ENCODE assay signal across 28 mouse cellular contexts in genomic region chr3:52802324-52802723, GRCm38 (mm10).
"Had no signal": no experiment of that assay in that cellular context is flagged by ENCODE, and none has a peak within 500 bp of the region (broad histone marks: within the 10 kb centered on the region; RNA-seq: fewer than 3 reads in every experiment).

No protein-coding gene starts in this region.

- H3K27ac ChIP-seq: embryonic facial prominence, embryonic 10.5 days; embryonic facial prominence, embryonic 12.5 days; embryonic facial prominence, embryonic 13.5 days; embryonic facial prominence, embryonic 15.5 days; forebrain, embryonic 10.5 days; forebrain, embryonic 12.5 days; forebrain, embryonic 13.5 days; forebrain, embryonic 15.5 days; gastrocnemius, adult 2 months; heart, adult 2 months had no signal

- H3K4me3 ChIP-seq: embryonic facial prominence, embryonic 10.5 days; embryonic facial prominence, embryonic 12.5 days; embryonic facial prominence, embryonic 13.5 days; embryonic facial prominence, embryonic 15.5 days; erythroblast, embryonic 14.5 days; forebrain, embryonic 10.5 days; forebrain, embryonic 12.5 days; forebrain, embryonic 13.5 days; forebrain, embryonic 15.5 days; gastrocnemius, adult 2 months; heart, adult 2 months had no signal

- ATAC-seq: forebrain, embryonic 13.5 days; forebrain, embryonic 14.5 days; forebrain, embryonic 15.5 days; forebrain, embryonic 16.5 days; forebrain, postnatal 0 days had no signal

- H3K4me2 ChIP-seq: embryonic facial prominence, embryonic 12.5 days; embryonic facial prominence, embryonic 13.5 days; embryonic facial prominence, embryonic 15.5 days; forebrain, embryonic 12.5 days; forebrain, embryonic 13.5 days; forebrain, embryonic 15.5 days had no signal

- DNase-seq: cerebellum, adult 8-10 months; cerebellum, adult 9-10 months; cerebellum, adult 9-11 months; cerebellum, postnatal 10 days; cerebellum, postnatal 14 days; cerebellum, postnatal 25 days; cerebellum, postnatal 36 days; embryo, embryonic 11 days; forebrain, postnatal 0 days; gastrocnemius, adult 2 months; gastrocnemius, postnatal 10 days; gastrocnemius, postnatal 14 days; gastrocnemius, postnatal 25 days; gastrocnemius, postnatal 36 days; heart, adult 11 months; heart, adult 18-20 months; heart, adult 2 months had no signal

- H3K9ac ChIP-seq: embryonic facial prominence, embryonic 12.5 days; embryonic facial prominence, embryonic 13.5 days; embryonic facial prominence, embryonic 15.5 days; forebrain, embryonic 12.5 days; forebrain, embryonic 13.5 days; forebrain, embryonic 15.5 days; forebrain, postnatal 0 days had no signal

- H3K36me3 ChIP-seq: embryonic facial prominence, embryonic 10.5 days; embryonic facial prominence, embryonic 12.5 days; embryonic facial prominence, embryonic 13.5 days; embryonic facial prominence, embryonic 15.5 days; forebrain, embryonic 10.5 days; forebrain, embryonic 12.5 days; forebrain, embryonic 15.5 days had no signal

- H3K4me1 ChIP-seq: embryonic facial prominence, embryonic 10.5 days; embryonic facial prominence, embryonic 12.5 days; embryonic facial prominence, embryonic 13.5 days; embryonic facial prominence, embryonic 15.5 days; forebrain, embryonic 10.5 days; forebrain, embryonic 12.5 days; forebrain, embryonic 13.5 days; forebrain, embryonic 15.5 days had no signal

- H3K9me3 ChIP-seq: embryonic facial prominence, embryonic 10.5 days; embryonic facial prominence, embryonic 12.5 days; embryonic facial prominence, embryonic 13.5 days; embryonic facial prominence, embryonic 15.5 days; forebrain, embryonic 10.5 days; forebrain, embryonic 12.5 days; forebrain, embryonic 13.5 days; forebrain, embryonic 15.5 days had no signal

- H3K27me3 ChIP-seq: embryonic facial prominence, embryonic 12.5 days; embryonic facial prominence, embryonic 13.5 days; embryonic facial prominence, embryonic 15.5 days; forebrain, embryonic 12.5 days; forebrain, embryonic 13.5 days; forebrain, embryonic 15.5 days had no signal
